Mouse (Mus musculus) embryo, embryonic 10.5 days (tissue): Measurements from ENCODE around the gene Eif4h.

Experiments
- DNase-seq: peaks from one replicate; pipeline ENCODE4 v3.0.0-alpha.2; 2015; ENCODE audit warnings: low spot score

The Eif4h gene

DNA sequence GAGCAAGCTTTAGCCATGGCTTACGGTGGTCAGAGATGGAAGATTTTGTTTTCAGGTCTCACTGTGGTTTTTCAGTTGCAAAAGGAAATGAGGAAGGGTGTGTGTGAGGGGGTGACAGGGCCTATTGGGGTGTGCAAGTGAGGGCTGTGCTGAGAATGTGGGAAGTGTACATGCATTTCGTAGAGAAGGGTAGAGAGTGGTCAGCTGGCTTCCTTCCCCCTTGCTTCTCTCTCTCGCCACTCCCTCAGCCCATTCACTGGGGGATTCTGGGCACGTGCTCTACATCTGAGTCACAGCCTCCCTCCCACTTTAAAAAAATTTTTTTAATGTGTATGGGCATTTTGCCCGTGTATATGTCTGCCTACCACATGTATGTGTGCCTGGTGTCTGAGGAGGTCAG is 32.2 kb downstream of the Eif4h start:
- no peak for DNase-seq

DNA sequence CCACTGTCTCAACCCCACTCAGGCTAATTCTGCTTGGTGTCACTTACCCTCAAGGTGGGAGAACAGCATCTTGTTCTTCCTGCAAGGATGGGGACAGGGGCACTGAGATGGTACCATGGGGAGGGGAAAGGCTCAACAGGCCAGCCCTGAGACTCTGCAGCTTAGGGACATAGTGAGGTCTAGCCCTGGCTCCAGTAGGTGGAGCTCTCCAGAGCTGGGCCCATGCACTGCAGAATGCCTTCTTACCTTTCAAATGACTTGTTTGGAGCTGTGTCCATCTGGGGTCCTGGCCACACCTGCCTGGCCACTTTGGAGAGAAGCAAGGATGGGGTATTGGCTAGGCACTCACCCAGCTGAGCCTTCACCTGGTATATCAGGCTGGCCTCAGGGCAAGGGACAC is 33.0 kb downstream of the Eif4h start:
- DNase-seq = no peak

DNA sequence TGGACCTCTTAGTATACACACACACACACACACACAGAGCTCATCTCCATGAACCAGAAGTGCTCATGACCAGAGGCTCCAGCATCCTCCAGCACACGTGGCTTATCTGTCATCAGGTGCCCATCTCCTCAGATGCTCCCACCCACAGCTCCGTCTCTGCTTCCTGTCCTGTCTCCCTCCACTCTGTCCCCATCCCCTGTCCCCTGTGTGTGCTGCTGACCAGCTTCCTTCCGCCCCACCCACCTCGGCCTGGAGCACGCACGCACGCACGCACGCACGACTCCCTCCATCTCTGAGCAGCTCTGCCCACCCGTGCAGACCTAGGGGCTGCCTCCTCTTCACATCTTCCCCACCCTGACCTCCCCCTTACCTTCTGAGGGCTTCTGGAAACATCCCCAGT is 34.9 kb downstream of the Eif4h start:
- no peak for DNase-seq

DNA sequence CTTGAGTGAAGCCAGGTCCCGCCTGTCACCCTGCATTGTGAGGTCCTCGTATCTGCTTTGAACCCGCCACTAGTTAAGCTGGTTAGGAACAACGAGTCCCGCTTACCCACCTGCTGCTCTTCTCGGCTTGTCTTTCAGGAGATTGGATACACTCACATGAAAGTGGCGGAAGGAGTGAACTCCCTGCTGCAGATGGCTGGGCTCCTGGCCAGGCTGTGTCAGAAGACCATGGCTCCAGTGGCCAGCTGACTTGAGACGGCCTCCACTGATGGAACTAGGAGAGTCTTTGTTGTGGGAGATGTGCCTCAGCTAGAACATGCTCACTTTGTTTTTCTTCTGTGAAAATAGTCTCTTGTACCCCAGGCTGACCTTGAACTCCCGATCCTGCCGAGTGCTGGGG is 41.6 kb downstream of the Eif4h start:
- DNase-seq = no peak

DNA sequence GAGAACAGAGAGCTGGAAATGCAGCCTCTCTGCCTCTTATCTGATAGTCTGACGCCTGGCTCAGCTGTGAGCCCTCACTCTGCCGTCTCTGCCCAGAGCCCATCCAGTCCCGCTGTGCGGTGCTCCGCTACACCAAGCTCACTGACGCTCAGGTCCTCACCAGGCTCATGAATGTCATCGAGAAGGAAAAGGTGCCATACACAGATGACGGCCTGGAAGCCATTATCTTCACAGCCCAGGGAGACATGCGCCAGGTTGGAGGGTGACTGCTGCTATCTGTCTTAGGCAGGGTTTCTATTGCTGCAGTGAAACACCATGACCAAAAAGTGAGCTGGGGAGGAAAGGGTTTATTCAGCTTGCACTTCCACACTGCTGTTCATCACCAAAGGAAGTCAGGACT is 46.2 kb downstream of the Eif4h start:
- DNase-seq = no peak

DNA sequence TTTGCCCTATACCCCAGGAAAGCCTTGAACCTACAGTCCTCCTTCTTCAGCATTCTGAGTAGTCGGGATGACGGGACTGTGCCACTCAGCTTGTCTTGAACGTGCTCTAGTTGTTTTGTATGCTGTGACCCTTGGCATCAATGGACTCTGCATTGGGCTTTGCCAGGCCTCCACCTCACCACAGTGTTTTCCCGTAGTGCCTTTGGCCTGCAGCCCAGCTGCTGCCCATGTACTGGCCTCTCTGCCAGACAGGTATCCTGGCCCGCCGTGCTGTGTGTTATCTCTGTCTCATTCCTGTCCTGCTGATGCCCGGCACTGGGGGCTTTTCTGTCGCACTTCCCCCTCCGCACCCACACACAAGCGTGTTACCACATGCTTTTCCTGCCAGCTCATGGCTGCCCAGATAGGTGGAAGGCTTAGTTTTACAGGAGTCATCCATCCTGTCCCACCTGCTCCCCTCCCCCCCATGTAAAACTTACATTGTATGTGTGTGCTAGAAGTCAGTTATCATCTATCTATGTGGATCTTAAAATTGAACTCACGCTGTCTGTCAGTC is 47.2 kb downstream of the Eif4h start:
- no peak for DNase-seq

DNA sequence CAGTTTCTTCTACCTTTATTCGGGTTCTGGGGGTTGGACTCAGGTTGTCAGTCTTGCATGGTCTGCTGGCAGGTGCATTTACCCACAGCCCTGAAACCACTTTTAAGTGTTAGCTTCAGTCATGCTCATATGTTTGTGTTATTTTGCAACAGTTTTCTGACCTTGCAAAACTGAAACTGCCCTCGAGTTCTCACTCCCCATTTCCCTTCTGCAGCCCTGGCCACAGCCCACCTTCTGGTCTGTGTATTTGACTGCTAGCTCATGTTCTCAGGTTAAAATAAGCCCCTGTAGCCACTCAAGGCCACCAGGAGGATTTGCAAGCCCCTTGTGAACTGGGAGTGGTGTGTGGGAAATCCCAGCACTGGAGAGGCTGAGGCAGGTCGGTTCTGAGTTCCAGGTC is 49.4 kb downstream of the Eif4h start:
- DNase-seq = no peak

DNA sequence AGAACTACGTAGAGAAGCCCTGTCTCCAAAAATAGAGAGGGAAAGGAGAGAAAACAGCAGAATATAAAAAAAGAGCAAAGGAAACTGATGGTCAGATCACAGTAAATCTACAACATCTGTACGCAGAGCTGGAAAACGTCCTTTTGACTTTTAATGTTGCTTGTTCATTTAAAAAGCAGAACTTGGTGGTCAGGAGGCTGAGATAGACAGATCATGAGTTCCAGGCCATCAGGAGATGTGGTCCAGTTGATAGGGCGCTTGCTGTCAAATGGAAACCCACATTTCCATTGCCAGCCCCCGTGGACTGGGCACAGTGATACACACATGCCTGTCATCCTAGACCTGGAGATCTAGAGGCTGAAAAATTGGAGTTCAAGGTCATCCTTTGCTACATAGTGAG is 54.5 kb downstream of the Eif4h start:
- no peak for DNase-seq

DNA sequence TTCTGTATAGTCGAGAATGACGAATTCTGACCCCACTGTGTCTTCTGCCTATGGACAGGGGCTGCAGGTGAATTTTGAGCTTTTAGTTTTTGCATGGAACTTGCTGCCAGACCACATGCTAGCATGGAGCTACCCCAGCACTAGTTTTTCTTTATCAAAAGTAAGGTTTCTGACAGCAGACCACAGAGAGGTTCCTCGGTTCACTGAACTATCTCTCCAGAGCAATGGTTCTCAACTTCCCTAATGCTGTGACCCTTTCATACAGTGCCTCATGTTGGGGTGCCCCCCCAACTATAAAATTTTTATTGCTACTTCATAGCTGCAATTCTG is 55.4 kb downstream of the Eif4h start:
- no peak for DNase-seq

DNA sequence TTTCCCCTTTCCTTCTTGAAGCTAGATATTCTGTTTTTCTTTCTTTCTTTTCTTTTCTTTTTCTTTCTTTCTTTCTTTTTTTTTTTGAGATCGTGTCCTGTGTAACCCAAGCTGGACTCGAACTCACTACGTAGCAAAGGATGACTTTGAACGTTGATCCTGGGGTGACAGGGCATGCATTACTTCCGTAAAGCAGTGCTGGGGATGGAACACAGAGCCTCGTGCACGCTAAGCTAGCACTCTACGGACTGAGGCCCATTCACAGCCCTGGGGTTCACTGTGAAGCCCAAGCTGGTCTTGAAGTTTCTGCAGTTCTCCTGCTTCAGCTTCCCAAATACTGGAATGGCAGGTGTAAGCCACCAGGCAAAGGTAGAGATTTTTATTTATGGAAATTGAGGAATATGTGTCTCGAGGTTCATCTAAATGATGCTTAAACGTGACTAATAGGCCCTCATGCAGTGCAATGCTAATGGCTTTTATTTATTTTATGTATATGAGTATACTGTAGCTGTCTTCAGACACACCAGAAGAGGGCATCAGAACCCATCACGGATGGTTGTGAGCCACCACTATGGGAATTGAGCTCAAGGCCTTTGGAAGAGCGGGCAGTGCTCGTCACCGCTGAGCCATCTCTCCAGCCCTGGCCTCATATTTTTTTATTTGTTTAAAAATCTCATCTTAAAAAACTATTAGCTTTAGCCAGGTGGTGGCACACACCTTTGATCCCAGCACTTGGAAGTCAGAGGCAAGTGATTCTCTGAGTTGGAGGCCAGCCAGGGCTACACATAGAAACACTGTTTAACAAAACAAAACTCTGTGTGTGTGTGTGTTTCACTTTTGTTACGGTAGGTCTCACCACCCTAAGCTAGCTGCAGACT is 56.0 kb downstream of the Eif4h start:
- DNase-seq = no peak

DNA sequence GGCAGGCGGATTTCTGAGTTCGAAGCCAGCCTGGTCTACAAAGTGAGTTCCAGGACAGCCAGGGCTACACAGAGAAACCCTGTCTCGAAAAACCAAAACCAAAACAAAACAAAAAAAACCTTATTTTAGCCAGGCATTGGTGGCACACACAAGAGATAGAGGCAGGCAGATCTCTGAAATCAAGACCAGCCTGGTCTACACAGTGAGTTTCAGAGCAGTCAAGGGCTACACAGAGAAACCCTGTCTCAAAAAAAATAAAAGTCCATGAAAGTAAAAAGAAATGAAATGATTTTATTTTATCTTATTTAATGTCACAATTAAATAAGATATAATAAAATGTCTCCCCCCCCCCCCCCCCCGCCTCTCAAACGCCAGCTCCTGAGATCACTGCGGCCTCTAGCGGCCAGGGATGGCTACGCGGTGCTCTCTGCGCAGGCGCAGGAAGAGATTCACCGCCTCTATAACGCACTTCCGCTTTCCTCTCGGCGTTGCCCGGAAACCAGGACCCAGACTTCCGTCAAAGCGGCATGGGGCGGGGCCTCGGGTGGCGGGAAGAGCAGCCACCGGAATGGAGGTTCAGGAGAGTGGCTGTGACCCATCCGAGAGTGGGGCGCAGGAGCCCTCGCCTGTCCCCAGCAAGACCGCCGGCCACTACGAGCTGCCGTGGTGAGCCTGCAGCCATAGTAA is 56.9 kb downstream of the Eif4h start:
- DNase-seq = peak; percentile 98

DNA sequence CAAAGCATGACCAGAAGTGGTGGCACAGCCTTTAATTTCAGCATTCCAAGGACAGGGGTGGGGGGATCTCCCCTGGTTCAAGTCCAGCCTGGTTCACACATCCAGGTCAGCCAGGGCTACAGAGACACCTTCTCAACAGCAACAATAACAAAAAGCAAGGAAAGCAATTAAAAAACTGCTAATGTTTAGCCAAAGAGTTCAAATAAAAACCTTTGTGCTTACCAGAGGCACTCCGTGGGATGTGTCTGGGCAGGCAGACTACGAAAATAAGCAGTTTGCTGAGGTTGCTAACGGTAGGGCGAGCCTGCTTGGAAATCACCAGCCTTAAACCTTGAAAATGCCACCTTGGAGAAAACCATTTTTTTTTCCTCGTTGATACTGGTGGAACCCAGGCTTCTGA is 58.1 kb downstream of the Eif4h start, which contains the start of gene Rfc2:
TSS of gene Rfc2 (plus strand) at position 221 of the 400 bp plus-strand sequence.
- no peak for DNase-seq

DNA sequence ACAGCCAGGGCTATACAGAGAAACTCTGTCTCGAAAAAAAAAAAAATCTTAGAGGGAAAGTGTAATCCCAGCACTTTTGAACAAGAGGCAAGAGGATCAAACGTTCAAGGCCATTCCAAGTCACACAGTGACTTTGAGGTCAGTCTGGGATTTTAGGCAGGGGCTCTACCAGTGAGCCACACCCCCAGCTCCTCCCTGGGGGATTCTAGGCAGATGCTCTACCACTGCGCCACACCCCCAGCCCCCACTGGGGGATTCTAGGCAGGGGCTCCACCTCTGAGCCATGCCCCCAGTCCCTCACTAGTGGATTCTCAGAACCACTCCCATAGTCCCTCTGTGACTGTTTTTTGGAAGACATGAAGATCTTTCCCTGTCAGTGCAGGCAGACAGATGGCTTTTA is 60.2 kb downstream of the Eif4h start:
- no peak for DNase-seq

DNA sequence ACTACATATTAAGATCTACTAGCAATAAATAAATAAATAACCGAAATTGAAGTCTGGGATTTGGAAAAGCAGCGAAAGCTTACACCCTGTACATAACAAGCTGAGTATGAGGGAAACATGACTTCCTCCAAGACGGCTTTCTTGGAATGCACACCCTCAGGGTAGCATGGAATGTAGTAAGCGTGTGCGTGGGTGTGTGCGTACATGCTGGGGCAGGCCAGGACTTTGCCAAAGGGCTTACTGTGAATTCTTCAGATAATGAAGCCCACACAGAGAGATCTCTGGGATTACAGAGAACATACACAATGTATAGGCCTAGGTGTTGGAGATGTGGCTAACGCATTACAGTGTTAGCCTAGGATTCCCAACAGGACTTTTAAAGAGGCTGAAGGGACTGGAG is 61.8 kb downstream of the Eif4h start:
- DNase-seq = no peak

DNA sequence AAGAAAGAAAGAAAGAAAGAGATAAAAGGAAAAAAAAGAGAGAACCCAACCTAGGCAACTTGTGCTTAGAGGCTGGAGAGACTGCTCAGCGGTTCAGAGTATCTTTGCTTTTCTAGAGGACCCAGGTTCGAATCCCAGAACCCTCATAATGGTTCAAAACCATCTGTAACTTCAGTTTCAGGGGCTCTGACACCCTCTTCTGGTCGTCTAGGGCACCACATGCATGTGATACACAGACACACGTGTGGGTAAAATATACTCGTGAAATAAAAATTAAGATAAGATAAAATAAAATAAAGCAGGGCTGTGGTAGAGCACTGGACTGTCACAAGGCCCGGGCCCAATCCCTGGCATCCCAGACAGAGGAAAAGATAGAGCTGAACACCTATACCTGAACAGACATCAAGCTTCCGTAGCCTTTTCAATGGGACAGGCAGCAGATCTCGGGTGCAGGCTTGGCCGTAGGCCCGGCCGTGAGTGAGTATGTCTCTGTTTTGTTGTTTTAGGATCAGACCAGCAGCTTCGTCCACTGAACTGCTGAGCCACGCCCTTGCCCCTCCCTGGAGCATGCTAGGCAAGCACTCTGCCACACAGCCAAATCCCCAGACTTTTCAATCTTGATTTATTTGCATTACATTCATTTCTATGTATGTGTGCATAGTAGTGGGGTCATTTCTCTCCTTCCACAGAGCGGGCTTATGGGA is 62.6 kb downstream of the Eif4h start:
- no peak for DNase-seq

DNA sequence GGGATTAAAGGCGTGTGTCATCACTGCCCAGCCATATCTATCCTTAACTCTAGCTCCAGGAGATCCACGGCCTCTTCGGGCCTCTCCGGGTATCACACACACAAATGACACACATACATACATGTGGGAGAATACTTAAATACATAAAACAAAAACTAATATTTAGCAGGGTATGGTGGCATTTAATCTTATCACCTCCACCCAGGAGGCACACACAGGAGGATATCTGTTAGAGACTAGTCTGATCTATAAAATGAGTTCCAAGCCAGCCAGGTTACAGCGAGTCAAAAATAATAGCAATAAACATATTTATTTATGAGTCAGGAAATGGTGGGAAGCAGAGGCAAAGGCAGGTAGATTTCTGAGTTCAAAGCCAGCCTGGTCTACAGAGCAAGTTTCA is 63.5 kb downstream of the Eif4h start:
- DNase-seq = no peak

DNA sequence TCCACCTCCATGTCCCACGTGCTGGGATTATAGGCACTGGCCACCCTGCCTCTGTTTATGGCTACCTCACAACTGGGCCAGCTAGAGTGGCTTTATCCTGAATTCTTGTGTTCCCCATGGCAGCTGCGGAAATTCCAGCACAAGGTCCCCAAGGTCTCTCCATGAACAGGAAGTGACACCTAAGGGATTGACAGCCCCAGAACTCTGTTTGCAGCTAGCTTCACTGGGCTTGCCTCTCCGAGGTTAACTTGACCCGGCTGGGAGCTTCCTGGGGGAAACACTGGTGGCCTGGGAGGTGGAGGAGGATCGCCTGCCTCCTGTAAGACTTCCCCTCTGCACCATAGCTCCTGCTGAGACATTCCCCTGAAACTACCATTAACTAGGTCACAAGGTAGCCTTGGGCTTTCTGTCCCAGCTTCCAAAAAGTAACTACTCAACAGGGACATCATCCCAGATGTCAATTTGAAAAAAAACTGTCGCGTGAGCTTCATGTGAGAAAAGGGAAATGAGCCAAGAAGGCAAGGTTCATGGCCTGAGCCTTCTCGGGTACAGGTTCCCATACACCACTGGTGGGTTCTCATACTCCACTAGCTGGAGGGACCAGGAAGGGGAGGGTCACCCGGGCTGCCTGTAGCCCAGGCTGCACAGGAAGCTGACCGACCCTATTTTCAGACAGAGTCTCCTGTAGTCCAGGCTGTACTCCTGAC is 66.6 kb downstream of the Eif4h start:
- DNase-seq = no peak

DNA sequence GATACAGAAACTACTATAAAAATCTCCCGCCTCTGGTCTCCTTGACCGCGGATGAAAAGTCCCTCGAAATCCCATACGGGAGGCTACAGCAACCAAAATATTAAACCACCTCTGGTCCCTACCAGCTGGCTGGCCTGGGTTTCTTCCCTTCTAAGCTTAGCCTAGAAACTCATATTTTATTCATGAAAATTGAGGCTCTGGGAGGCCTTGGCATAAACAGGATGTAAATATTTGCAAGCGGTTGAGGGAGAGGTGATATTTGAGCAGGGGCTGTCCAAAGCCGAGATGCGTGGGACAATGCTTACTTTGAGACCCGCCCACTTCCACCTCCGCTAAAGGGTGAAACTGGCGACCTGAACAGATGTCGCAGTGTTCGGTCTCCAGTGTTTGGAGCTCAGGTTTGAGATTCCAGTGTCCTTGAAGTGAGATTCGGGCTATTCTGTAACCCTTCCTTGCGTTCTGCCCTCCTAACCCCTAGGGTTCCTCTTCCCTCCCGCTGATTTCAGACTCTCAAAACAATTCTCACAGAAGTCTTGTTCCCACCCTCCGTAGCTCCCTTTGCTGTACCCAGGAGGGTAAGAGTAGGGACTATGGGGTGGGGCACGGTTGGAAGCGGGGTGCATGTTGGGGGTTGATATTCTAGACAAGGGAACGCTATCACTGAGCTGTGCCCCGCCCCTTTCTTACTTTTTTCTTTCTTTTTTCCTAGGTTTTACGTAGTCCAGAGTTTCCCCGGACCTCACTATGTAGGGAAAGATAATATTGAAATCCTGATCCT is 67.4 kb downstream of the Eif4h start:
- DNase-seq = peak; percentile 93
